Mouse (Mus musculus): ENCODE measurements around the gene Alx3.
"Not testable (repeated sequence)": the region's sequence is repeated elsewhere in the genome, so short reads cannot be mapped to it uniquely, and the experiment has no call there.

Alx3 gene

GRCm38 (mm10) chr3:107622537-107622936 is 27.7 kb downstream of the Alx3 start:
- no peak for DNase-seq (ENCODE audit: inconsistent age in 2 of 2, low spot score in 1 of 2)

- no peak for DNase-seq (ENCODE audit: inconsistent age in 2 of 2, low spot score in 1 of 2)
Observed at GRCm38 (mm10) chr3:107624424-107624823, 29.6 kb downstream of the Alx3 start.

GRCm38 (mm10) chr3:107625536-107625935 is 30.7 kb downstream of the Alx3 start:
- DNase-seq (ENCODE audit: inconsistent age in 2 of 2, low spot score in 1 of 2), result no peak

GRCm38 (mm10) chr3:107626751-107627150 is 31.9 kb downstream of the Alx3 start:
- no peak for DNase-seq (ENCODE audit: inconsistent age in 2 of 2, low spot score in 1 of 2)

GRCm38 (mm10) chr3:107627641-107628040 is 32.8 kb downstream of the Alx3 start:
- no peak for DNase-seq (ENCODE audit: inconsistent age in 2 of 2, low spot score in 1 of 2)

GRCm38 (mm10) chr3:107628551-107628950 is 33.7 kb downstream of the Alx3 start:
- no peak for DNase-seq (ENCODE audit: inconsistent age in 2 of 2, low spot score in 1 of 2)

GRCm38 (mm10) chr3:107629411-107629810 is 34.6 kb downstream of the Alx3 start:
- DNase-seq (ENCODE audit: inconsistent age in 2 of 2, low spot score in 1 of 2), result no peak

GRCm38 (mm10) chr3:107630682-107631522 is 36.1 kb downstream of the Alx3 start, which contains the start of gene Gm10961:
Gene Gm10961, plus strand, starts transcription at chr3:107631322.
- no peak for DNase-seq (ENCODE audit: inconsistent age in 2 of 2, low spot score in 1 of 2)

GRCm38 (mm10) chr3:107631523-107631958 is 36.7 kb downstream of the Alx3 start, which contains the start of gene Strip1:
Gene Strip1, minus strand, starts transcription at chr3:107631694.
- peak; percentile 95 to 98 for DNase-seq (ENCODE audit: inconsistent age in 2 of 2, low spot score in 1 of 2)

GRCm38 (mm10) chr3:107632786-107633185 is 38.0 kb downstream of the Alx3 start:
- DNase-seq (ENCODE audit: inconsistent age in 2 of 2, low spot score in 1 of 2), result no peak

- no peak for DNase-seq (ENCODE audit: inconsistent age in 2 of 2, low spot score in 1 of 2)
Observed at GRCm38 (mm10) chr3:107633906-107634305, 39.1 kb downstream of the Alx3 start.

GRCm38 (mm10) chr3:107635836-107636235 is 41.0 kb downstream of the Alx3 start:
- DNase-seq (ENCODE audit: inconsistent age in 2 of 2, low spot score in 1 of 2), result no peak

GRCm38 (mm10) chr3:107636236-107636635 is 41.4 kb downstream of the Alx3 start:
- DNase-seq (ENCODE audit: inconsistent age in 2 of 2, low spot score in 1 of 2), result no peak

GRCm38 (mm10) chr3:107637606-107638172 is 42.9 kb downstream of the Alx3 start:
- DNase-seq (ENCODE audit: inconsistent age in 2 of 2, low spot score in 1 of 2), result no peak

- DNase-seq (ENCODE audit: inconsistent age in 2 of 2, low spot score in 1 of 2), result peak in 1 of 2 experiments; percentile 44
Observed at GRCm38 (mm10) chr3:107646947-107647346, 52.1 kb downstream of the Alx3 start.

GRCm38 (mm10) chr3:107650276-107650675 is 55.4 kb downstream of the Alx3 start:
- DNase-seq (ENCODE audit: inconsistent age in 2 of 2, low spot score in 1 of 2), result not testable (repeated sequence)

GRCm38 (mm10) chr3:107652968-107653367 is 58.1 kb downstream of the Alx3 start:
- DNase-seq (ENCODE audit: inconsistent age in 2 of 2, low spot score in 1 of 2), result no peak

- DNase-seq (ENCODE audit: inconsistent age in 2 of 2, low spot score in 1 of 2), result peak in 1 of 2 experiments; percentile 38
Observed at GRCm38 (mm10) chr3:107654861-107655260, 60.0 kb downstream of the Alx3 start.
